Comparison of ENCODE assay signal across 25 mouse cellular contexts in the genomic region with DNA sequence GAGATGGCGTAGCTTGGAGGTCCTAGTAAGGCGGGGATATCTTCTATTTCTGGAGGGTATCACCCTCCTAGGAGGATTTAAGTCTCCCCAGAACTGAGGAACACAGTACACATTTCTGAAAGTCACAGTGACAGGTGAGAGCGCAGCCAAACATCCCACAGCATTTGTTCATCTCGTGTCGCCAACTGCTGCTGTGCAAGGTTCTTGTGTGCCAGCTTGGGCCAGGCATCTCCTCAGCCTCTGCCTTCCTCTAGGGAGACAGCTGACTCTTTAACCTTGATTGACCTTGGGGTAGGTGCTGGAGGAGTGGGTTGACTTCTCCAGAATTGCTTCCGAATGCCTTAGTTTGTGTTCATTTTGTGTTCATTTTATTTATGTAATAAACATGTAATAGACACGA.
A peak's percentile ranks its signal among the peaks of the same experiment; 100 is the strongest.
DNase-seq lines count a peak whose midpoint lies in the region; ATAC-seq and TF ChIP-seq lines count a peak whose summit lies in the region.
"Had no signal": no experiment of that assay in that cellular context is flagged by ENCODE, and none has a peak within 500 bp of the region (broad histone marks: within the 10 kb centered on the region; RNA-seq: fewer than 3 reads in every experiment).

No protein-coding gene starts in this region.

- no peak for ATAC-seq in CD4-positive, CD25-positive, alpha-beta regulatory T cell, adult 4 months
- ATAC-seq: activated CD4-positive, CD25-positive, alpha-beta regulatory T cell, adult 4 months; forebrain, embryonic 14.5 days; forebrain, embryonic 16.5 days; Patski had no signal

- H3K36me3 ChIP-seq in ES-E14 (ENCODE audit: control insufficient read depth, insufficient read depth, low read length, poor library complexity, severe bottlenecking): no peaks in the 10 kb centered on the region
- H3K36me3 ChIP-seq: embryonic facial prominence, embryonic 13.5 days; embryonic facial prominence, embryonic 15.5 days; forebrain, embryonic 10.5 days; forebrain, embryonic 12.5 days; G1E had no signal

- peak; percentile 51 to 63 for DNase-seq in cerebellum, postnatal 10 days
- DNase-seq in cerebellum, postnatal 25 days: no peak
- peak; percentile 41 for DNase-seq in heart, adult 11 months
- no peak for DNase-seq in heart, postnatal 14 days
- DNase-seq in ES-E14 (ENCODE audit: low read depth, low spot score): no peak
- DNase-seq: adrenal gland, adult 8-10 months; adrenal gland, postnatal 14 days; adrenal gland, postnatal 36 days; B cell, adult 2 months; cerebellum, adult 11 months; cerebellum, adult 2 months; cerebellum, adult 9-10 months; cerebellum, postnatal 36 days; embryo, embryonic 11 days had no signal

- H3K4me3 ChIP-seq in ES-E14 (ENCODE audit: insufficient read depth in 1 of 2, low read depth in 1 of 2, low read length in 2 of 2, poor library complexity in 1 of 2, severe bottlenecking in 1 of 2): no peak overlapping the region
- H3K4me3 ChIP-seq: embryonic facial prominence, embryonic 13.5 days; embryonic facial prominence, embryonic 15.5 days; erythroblast, embryonic 14.5 days; forebrain, embryonic 10.5 days; forebrain, embryonic 12.5 days had no signal

- in situ Hi-C loops in ES-E14 (cut with MboI; ENCODE audit: low sequenced_read_pairs in 2 of 2, unreplicated experiment in 2 of 2): no loop called here

- H3K27ac ChIP-seq in ES-E14 (ENCODE audit: insufficient read depth, low read depth, low read length, poor library complexity, severe bottlenecking): peak overlapping the region; percentile 18; the same call in 1 of the 2 replicates
- H3K27ac ChIP-seq: embryonic facial prominence, embryonic 13.5 days; embryonic facial prominence, embryonic 15.5 days; forebrain, embryonic 10.5 days; forebrain, embryonic 12.5 days had no signal

- H3K9ac ChIP-seq in ES-E14 (ENCODE audit: insufficient read depth, low read depth, low read length, poor library complexity, severe bottlenecking): no peak overlapping the region
- H3K9ac ChIP-seq: embryonic facial prominence, embryonic 13.5 days; embryonic facial prominence, embryonic 15.5 days; forebrain, embryonic 12.5 days had no signal

- intact Hi-C loops in heart, postnatal 14 days (cut with DNase I): no loop called here

- H3K4me1 ChIP-seq in ES-E14 (ENCODE audit: control insufficient read depth in 2 of 2, insufficient read depth in 2 of 2, low read length in 2 of 2, poor library complexity in 1 of 2): no peaks in the 10 kb centered on the region
- H3K4me1 ChIP-seq: embryonic facial prominence, embryonic 13.5 days; embryonic facial prominence, embryonic 15.5 days; forebrain, embryonic 10.5 days had no signal

- no peaks in the 10 kb centered on the region for H3K9me3 ChIP-seq in ES-E14 (ENCODE audit: control insufficient read depth, insufficient read depth, low read depth, low read length)
- H3K9me3 ChIP-seq: embryonic facial prominence, embryonic 13.5 days; embryonic facial prominence, embryonic 15.5 days; forebrain, embryonic 10.5 days; forebrain, embryonic 12.5 days had no signal

TF ChIP-seq in ES-E14, 5 proteins besides CTCF, POLR2A, EP300 and RAD21:
- no peak for TF ChIP-seq CHD2 (IDR thresholded peaks at IDR 0.05; ENCODE audit: low read depth, low read length)
- TF ChIP-seq HCFC1 (IDR thresholded peaks at IDR 0.05; ENCODE audit: borderline replicate concordance, insufficient read depth, low read length): no peak
- no peak for TF ChIP-seq ZC3H11A (IDR thresholded peaks at IDR 0.05; ENCODE audit: borderline replicate concordance, low read depth, low read length)
- TF ChIP-seq MAFK (IDR thresholded peaks at IDR 0.05; ENCODE audit: insufficient read depth, low read depth, low read length): no peak
- no peak for TF ChIP-seq ZNF384 (IDR thresholded peaks at IDR 0.05; ENCODE audit: low read depth, low read length)
TF ChIP-seq in ES-E14: peak in this region for 0.

Comparison
In these comparisons a context has a peak if more than half of its experiments do, and no peak if none do; other contexts are left out.
1. DNase-seq: peak in cerebellum, postnatal 10 days (2 of 2) and heart, adult 11 months (single experiment); none in cerebellum, postnatal 25 days (0 of 2), heart, postnatal 14 days (0 of 2) and ES-E14 (single experiment).